Mouse (Mus musculus): ENCODE data around the gene Uox.
A peak's percentile ranks its signal among the peaks of the same experiment; 100 is the strongest.

Gene Uox

GRCm38 (mm10) chr3:146583908-146584307 is 13.7 kb downstream of the Uox start:
- no peak for DNase-seq (ENCODE audit: low spot score)

DNA sequence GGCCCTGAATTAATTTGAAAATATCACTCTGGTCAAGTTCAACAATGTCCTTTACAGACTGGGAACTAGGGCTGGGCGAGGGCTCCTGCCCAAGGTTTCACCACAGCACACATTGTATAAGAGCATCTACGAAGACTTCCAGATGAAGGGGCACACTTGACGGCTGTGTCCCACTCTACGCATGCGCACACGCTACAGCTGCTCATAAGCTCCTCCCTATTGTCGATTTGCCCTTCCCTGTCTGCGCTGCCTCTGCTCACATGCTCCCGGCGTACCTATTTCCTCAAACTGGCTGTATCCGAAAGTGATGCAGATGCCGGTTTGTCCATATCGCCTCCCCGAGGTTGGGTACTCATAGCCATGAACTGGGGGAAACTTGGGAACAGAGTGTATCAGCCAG is 16.4 kb downstream of the Uox start:
- DNase-seq (ENCODE audit: low spot score): no peak

DNA sequence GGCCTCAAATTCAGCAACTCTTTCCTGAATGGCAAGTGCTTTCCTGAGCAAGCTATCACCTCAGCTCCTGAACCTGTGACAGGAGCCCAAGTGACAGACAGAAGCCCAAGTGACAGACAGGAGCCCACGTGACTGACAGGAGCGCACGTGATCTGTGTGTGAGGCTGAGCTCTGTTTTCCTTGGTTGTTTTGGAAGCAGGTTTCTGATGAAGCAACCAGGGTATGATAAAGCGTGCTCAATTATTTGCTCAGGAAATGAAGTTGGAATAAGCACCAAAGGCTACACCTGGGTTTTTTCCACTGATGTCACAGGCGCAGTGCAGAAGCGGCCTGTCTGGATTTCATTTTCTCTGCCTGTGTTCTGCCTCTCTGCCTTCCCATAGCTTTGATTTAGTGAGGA is 19.3 kb downstream of the Uox start:
- DNase-seq (ENCODE audit: low spot score): no peak

DNA sequence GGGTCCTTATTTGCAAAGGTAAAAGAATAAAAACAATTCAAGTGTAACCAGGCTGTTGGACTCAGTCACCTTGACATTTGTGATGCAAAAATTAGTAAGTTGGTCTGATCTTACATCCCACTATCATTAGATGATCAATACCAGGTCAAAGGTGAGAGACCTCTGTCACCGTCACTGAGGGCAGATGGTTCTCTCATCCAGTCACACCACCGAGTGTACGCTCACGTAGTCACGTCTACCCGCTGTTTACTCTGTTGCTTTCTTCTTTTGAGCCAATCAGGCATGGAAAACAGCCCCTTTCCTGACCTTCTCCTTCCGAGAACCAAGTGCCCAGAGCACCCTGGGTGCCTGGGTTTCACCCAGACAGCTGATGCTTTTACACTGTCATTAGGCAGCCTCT is 20.9 kb downstream of the Uox start:
- DNase-seq (ENCODE audit: low spot score): no peak

GRCm38 (mm10) chr3:146591601-146592000 is 21.4 kb downstream of the Uox start:
- DNase-seq (ENCODE audit: low spot score): no peak

GRCm38 (mm10) chr3:146595440-146595839 is 25.2 kb downstream of the Uox start:
- no peak for DNase-seq (ENCODE audit: low spot score)

GRCm38 (mm10) chr3:146596387-146596786 is 26.2 kb downstream of the Uox start:
- no peak for DNase-seq (ENCODE audit: low spot score)

DNA sequence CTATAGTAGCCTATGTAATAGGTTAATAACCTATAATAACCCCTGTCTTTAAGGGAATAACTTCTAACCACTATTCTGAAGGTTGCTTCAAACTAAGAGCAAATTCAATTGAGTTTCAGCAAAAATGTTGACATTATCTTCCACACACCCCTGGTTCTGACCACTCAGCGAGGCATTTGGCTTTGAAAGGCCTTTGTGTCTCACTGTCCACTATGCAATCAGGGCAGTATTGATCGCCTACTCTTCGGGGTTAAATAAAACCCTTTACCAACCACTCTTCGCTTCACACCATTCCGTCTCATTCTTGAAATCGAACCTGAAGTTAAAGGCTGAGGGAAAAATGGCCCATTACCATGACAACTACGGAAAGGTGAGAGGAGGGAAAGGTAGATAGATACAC is 26.6 kb downstream of the Uox start:
- no peak for DNase-seq (ENCODE audit: low spot score)

- no peak for DNase-seq (ENCODE audit: low spot score)
Observed at GRCm38 (mm10) chr3:146598411-146598810, 28.2 kb downstream of the Uox start.

DNA sequence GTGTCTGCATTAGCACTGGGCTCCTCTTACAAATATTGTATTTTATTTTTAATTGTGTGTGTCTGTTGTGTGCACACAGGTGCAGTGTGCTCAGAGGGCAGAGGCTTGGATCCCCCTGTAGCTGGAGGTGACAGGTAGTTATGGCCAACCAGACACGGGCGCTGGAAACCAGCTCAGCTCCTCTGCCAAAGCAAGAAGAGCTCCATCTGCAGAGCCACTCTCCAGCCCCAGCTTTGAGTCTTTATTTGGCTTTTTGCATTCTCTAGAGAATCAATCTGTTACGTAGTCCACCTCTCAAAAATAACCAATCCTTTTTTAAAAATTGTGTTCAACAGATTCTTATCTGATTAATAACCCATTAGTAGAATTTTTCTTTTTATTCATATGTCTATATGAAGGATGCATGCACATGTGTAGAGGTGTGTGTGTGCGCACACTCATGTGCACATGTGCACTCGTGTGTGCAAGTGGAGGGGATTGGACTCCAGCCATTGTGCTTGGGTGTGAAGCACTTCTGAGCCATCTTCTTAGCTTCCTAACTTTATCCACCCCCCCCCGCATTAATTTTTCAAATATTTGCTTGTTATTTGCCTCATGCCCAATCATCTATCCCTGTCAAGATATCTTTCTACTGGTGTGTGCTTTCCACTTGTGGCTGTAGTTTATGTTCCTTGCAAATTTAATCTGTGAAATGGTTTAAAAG is 29.1 kb downstream of the Uox start:
- no peak for DNase-seq (ENCODE audit: low spot score)

- DNase-seq (ENCODE audit: low spot score): no peak
Observed at GRCm38 (mm10) chr3:146601205-146601604, 31.0 kb downstream of the Uox start.

DNA sequence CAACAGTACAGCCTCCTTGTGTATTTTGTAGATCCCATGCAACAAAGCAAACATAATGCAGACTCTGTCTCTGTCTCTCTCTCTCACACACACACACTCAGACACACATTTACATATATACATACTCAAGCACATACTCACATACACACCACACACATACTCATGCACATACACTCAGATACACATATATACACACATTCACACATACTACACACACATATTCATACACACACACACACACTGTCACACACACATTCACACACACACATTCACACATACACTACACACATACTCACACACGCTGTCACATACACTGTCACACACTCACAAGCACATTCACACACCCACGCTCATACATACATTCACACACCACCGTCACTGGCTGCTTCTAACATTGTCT is 32.3 kb downstream of the Uox start:
- no peak for DNase-seq (ENCODE audit: low spot score)

DNA sequence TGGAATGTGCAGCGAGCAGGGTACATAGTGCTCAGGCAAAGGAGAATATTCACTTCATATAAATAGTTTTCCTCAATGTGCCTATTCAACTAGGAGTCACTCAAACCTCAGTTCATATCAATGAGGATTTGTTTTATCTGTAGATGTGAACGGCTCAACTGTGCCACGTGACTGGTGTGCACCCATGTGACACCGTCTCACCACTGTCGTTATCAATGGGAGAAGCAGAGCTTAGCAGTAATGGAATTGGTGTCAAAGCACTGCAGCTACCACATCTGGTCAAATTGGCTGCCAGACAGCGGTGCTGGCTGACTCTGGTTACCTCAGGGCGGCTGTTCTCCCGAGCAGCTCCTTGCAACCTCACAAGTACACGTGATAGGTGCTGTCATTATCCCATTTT is 34.4 kb downstream of the Uox start:
- no peak for DNase-seq (ENCODE audit: low spot score)

- no peak for DNase-seq (ENCODE audit: low spot score)
Observed at GRCm38 (mm10) chr3:146607368-146607767, 37.1 kb downstream of the Uox start.

DNA sequence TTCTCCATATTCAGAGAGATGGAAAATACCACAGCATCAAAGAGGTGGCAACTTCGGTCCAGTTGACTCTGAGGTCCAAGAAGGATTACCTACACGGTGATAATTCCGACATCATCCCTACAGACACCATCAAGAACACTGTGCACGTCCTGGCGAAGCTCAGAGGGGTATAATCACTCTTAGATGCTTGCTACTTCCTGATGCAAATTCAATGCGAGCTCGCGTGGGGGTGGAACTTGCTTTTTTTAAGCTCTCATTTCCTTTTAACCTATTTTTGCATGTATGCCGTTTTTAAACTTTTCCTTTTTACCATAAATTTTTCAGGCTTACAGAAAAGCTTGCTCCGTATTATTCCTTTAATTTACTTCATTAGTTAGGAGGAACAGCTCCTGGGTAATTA is 40.1 kb downstream of the Uox start:
- no peak for DNase-seq (ENCODE audit: low spot score)

DNA sequence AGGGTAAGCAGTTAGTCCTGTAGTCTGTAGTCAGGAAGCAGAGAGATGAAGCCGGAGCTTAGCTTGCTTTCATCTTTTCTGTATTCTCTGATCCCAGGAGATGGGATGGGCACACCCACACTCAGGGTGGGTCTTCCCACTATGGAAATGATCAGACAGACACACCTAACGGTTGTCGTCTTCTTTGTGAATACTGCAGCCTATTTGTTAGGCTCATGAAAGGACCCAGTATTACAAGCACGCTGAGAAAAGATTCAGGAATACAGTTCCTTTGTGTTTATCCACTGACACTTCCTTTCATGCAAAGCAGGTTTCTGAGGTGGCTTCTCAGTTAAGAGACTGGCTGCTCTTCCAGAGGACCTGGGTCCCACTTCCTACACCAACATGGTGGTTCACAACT is 41.0 kb downstream of the Uox start:
- no peak for DNase-seq (ENCODE audit: low spot score)

GRCm38 (mm10) chr3:146611821-146612220 is 41.6 kb downstream of the Uox start:
- no peak for DNase-seq (ENCODE audit: low spot score)

GRCm38 (mm10) chr3:146615496-146615895 is 45.3 kb downstream of the Uox start, which contains the start of gene Dnase2b:
Gene Dnase2b (minus strand): TSS chr3:146615596.
- DNase-seq (ENCODE audit: low spot score): no peak

DNA sequence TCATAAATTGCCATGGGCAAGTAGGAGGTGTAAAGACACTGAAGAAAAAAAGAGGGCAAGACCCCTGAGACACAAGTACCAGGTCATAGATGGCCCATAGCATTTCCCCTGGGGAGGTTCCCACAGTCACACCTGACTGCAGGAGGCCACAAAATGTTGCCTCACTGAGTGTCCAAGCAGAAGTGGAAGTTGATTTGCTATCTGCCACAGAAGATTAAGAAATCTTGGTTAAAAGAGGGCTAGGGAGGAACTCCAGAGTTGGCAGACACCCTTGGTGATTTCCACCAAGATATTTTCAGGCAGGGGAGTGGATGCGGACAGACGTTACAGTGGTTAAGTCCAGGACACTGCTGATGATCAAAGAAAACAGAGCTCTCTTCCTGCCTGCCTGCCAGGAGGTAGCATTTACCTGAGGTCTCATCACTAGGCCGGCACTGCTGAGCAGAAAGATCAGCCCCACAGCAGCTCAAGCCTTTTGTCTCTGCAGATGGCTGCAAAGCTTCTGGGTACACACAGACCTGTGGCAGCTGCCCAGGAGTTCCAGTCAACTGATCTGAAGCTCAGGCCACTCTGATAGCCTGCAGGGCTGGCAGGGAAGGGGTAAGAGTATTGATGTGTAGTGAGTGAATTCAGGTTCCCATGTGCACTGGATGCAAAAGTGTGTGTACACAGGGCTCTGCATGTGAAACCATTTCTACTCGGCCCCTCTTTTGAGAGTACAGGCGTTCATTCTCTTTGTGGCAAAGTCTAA is 46.5 kb downstream of the Uox start:
- no peak for DNase-seq (ENCODE audit: low spot score)

GRCm38 (mm10) chr3:146617946-146618345 is 47.7 kb downstream of the Uox start:
- DNase-seq (ENCODE audit: low spot score): no peak

- no peak for DNase-seq (ENCODE audit: low spot score)
Observed at GRCm38 (mm10) chr3:146618357-146618756, 48.1 kb downstream of the Uox start.

DNA sequence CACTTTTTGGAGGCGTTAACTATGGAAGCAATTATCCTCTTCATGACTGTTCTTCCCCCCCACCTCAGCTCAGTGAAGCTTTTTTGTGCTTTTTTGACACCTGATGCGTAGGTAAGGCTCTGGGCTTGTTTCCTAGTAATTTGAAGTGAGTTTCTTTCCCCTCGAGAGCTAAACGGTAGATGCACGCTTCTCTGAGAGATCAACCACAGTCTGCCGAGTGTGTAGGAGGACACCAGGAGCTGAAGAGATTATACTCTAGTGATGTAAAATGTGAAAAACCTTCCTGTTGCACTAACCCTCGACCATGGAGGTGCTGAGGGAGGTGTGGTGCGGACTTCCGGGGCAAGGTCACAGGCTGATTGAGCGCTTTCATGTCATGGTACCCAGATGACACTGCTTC is 49.9 kb downstream of the Uox start:
- DNase-seq (ENCODE audit: low spot score): no peak

DNA sequence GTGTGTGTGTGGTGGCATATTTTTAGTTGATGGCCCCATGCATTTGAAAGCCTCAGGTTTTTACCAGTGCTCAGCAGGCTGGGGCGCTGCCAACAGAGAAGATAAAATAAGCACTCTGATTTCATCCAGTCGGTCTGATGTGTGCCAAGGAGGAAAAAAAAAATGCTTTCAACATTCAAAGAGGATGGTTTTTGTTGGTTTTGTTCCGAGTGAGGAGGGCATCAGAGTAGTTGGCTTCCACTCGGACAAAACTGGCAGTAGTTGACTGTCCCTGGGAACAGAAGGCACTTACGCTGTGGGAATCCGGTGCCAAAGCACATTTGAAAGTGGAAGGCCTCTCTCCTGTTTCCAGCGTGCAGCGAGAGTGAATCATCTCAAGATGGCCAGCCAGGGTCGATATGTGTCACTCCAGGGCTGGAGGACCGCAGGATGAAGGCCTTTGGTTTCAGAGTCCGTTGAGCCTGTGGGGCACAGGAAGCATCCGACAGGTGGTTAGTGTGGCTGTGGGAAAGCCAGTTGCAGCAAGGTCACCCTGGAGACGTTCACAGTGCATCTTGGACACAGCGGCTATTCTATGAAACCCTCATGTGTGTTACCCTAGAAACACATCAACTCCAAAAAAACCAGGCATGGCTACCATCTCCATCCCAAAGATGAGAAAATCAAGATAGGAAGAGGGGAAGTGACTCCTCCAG is 50.5 kb downstream of the Uox start:
- DNase-seq (ENCODE audit: low spot score): peak; percentile 14

Measured in adipocyte (in vitro differentiated cells).